Mouse (Mus musculus): ENCODE measurements around the gene 4930572O03Rik.
"Not testable (repeated sequence)": the region's sequence is repeated elsewhere in the genome, so short reads cannot be mapped to it uniquely, and the experiment has no call there.

4930572O03Rik gene

DNA sequence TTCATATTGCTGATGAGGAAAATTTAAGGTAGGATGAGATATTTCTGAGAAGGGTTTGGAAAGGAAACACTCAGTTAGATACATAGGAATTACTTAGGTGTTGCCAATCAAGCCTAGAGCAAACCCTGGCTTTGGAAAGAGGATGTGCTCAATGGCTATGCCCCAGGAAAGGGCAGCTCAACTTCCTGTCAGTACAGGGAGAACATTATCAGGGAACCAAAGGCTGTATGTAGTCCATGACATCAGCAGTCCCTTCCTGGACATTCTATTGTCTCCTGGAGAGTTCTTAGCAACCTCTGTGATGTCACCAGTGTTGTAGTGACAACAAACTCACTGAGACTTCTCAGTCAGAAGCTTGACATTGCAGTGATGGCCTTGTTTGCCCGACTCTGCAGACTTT lies 38.1 kb downstream of the 4930572O03Rik start, which contains the start of gene Speer4d:
Gene Speer4d (plus strand): TSS at position 301 of the 400 bp plus-strand sequence.
- DNase-seq (ENCODE audit: low spot score in 2 of 2), result not testable (repeated sequence)

DNA sequence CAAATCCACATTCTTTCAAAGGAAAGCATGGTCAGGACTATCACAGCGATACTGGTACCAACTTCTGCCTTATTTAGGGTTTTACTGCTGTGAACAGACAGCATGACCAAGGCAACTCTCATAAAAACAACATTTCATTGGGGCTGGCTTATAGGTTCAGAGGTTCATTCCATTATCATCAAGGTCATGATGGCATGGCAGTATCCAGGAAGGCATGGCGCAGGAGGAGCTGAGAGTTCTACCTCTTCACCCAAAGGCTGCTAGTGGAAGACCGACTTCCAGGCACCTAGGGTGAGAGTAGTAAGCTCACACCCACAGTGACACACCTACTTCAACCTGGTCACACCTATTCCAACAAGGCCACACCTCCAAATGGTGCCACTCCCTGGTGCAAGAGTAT lies 40.7 kb downstream of the 4930572O03Rik start:
- not testable (repeated sequence) for DNase-seq (ENCODE audit: low spot score in 2 of 2)

DNA sequence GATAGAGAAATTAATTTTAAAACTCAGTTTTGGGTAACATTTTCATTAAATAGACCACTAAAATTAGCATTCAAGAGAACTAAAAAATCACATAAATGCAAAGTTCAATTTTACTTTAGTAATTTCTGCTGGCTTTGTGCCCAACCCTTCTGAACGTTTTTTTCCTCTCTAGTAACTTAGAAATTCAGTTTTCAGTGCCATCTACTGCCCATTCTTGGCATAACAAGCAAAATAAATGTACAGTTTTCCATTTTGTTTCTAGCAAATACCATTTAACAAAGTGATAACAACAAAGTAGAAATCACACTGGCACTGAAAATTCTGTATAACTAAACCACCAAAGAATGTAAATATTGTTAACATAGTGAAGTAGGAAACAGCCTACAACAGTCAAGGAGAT lies 46.2 kb downstream of the 4930572O03Rik start:
- not testable (repeated sequence) for DNase-seq (ENCODE audit: low spot score in 2 of 2)

DNA sequence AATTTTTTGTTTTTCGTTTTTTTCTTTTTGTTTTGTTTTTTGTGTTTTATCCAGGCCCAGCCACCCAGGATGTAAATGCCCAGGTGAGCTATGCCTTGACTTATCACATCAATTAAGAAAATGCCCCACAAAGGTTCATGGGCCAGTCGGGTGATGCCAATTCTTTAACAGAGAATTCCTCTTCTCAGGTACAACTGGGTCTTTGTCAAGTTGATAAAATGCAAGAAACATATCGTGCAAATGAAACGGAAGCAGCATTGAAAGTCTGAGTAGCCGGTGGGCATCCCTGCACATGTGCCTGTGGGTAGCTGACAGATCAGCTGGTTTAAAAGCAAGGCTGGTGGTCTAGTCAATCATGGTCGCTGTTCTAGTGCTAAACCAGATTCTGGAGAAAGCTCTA lies 50.2 kb downstream of the 4930572O03Rik start:
- peak in 1 of 2 experiments; percentile 5 for DNase-seq (ENCODE audit: low spot score in 2 of 2)

DNA sequence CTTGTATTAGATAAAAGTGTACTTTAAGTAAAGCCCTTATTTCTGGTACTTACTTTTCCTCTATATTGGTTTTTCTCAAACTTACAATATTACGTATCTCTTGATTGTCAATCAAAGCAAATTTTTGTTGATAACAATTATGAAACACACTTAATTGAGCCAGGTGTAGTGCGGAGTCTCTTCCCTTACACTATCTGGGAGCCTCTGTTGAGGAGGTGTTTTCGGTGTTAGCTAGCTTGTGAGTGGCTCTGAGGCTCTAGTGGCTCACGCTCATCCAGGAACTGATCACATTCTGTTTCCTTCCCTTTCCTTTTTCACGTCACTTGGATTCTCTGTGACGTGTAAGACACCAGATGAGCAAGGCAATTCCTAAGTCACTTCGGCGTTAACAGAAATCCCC lies 53.3 kb downstream of the 4930572O03Rik start:
- DNase-seq (ENCODE audit: low spot score in 2 of 2), result not testable (repeated sequence)

DNA sequence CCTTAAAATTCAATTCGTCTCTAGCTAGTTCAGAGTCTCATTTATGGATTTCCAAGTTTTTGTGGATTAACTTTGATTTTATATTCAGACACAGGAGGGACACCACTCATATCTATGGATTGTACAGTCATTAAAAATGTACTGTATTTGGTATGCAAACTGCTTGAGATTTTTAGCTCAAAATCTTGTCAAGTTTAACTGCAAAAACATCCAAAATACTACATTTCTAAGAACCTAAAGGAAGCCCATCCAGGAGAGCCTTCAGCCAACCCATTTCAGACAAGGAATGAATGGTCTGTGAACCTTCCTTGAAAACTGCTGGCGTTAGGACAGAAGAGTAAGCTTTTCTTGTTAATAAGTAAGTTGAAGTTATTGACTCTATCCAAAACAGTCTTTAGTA lies 53.9 kb downstream of the 4930572O03Rik start:
- not testable (repeated sequence) for DNase-seq (ENCODE audit: low spot score in 2 of 2)

DNA sequence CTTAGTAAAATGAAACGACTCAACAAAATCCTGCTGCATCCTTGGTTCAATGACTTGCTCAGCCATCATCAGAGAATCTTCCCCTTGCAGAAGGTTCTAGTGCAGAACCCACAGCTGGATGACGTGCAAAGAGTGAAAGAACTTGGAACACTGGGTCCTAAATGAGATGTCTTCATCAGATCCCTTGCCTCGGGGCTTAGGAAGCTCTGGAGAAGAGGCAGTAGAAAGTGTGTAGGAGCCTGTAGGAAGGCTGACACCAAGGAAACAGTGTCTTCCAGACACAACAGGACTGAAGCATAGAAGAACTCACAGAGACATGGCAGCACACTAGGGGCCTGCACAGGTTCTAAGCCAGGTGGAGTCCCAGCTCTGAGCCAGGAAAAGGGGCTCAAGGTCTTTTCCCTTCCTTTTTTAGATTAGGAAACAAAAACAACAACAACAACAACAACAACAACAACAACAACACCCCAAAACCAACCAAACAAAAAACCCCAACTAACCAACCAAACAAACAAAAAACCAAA lies 54.4 kb downstream of the 4930572O03Rik start:
- not testable (repeated sequence) for DNase-seq (ENCODE audit: low spot score in 2 of 2)
